Mouse (Mus musculus): ENCODE results near the gene Insl6. TPM values are rescaled to one million over a fixed set of nuclear protein-coding genes. Genes with fewer than 3 reads are reported as not detected.

Gene Insl6
- polyA plus RNA-seq, 1 experiment from 2014 or later = 1.9 TPM

DNA sequence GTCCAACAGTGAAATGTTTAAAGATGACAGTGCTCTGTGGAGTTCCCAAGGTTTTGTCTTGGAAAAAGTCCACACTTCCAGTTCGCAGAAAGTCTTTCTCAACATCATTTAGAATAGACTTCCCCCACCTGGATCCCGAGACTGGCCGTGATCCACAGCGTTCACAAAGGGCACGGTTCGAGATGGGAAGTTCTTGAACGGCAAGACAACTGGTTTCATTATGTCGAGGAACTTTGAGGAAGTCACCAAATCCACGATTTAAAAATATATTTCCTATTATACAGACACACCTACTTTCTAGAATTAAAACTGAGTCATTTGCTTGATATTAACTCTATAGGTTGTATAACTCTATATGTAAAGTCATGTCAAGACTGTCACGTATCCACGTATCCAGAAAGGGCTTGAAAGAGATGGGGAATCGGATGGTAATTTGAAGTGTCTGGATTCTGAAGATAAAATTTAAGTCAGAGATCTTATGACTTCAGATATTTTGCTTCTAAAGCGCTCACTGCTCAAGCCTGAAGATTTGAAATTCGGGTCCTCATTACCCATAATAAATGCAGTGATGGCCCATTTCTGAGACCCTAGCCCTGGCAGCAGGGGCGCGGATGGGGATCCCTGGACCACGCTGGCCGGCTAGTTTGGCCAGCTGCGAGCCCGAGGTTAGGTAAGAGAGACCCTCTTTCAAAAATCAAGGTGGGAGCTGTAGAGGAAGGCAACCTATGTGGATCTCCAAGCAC is 41.2 kb upstream of the Insl6 start:
- Histone ChIP-seq H3K27me3 (no peaks in the 10 kb centered on the region), H3K9me3 (no peaks in the 10 kb centered on the region), H3K4me1 (replicated peaks) (peaks cover 15% of the 10 kb centered on the region; the same call in 1 of the 2 replicates), H3K4me2 (peak overlapping the region; percentile 72), H3K9ac (0 out of 2 replicates have a peak overlapping the region, but pooled peaks have one; percentile 16), H3K4me3 (peak overlapping the region; percentile 42), H3K27ac (replicated peaks) (no peak overlapping the region), H3K36me3 (no peaks in the 10 kb centered on the region)
- no peak for ATAC-seq (ENCODE audit: low FRiP score, low read depth)
- WGBS = 58% methylated on average over 20 of the region's 20 CpGs

DNA sequence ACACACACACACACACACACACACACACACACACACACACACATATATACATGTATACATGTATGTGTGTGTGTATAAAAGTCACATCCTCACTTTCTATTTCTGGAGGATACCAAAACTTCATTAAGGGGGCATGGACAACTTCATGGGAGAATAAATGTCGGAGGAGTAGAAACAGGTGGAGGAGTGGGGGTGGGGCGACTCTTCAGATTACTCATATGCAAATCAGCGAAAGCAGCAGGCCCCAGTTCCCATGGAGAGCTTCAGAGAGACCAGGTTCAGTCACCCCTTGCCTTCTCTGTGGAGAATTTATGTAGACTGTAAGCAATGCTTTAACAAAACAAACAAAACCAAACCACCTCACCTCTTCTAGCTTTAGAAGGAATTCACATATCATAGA is 39.9 kb upstream of the Insl6 start:
- no peak overlapping the region for H3K4me3 ChIP-seq
- H3K27ac ChIP-seq (replicated peaks) = no peak overlapping the region
- ATAC-seq (ENCODE audit: low FRiP score, low read depth) = no peak
- H3K4me1 ChIP-seq (replicated peaks) = peaks cover 24% of the 10 kb centered on the region
- H3K4me2 ChIP-seq = no peak overlapping the region
- H3K9me3 ChIP-seq = no peaks in the 10 kb centered on the region
- whole genome bisulfite sequencing = 20% methylated on average over 3 of the region's 3 CpGs
- H3K9ac ChIP-seq = no peak overlapping the region
- no peaks in the 10 kb centered on the region for H3K36me3 ChIP-seq
- H3K27me3 ChIP-seq = no peaks in the 10 kb centered on the region

DNA sequence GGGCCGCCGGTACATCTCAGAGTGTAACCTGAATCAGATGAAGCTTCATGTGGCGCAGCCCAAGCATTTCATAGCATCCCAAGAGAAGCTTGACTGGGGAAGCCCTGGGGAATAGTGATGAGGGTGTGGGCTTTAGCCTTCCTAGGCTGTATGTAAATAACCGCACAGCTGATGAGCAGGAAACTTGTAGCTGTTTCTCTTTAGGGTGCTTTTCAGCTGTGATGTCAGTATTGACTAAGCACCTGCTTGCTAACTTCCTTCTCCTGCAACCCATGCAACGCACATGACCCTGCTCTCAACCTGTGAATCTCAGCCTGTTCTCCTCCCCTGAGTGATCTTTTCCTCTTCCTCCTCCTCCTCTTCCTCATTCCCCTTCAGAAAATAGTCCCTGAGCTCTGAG is 38.9 kb upstream of the Insl6 start:
- Histone ChIP-seq H3K27ac (replicated peaks) (no peak overlapping the region), H3K9ac (no peak overlapping the region), H3K27me3 (no peaks in the 10 kb centered on the region), H3K9me3 (no peaks in the 10 kb centered on the region), H3K36me3 (0 out of 2 replicates have a peak, but pooled peaks cover 1% of the 10 kb centered on the region), H3K4me1 (replicated peaks) (peaks cover 27% of the 10 kb centered on the region), H3K4me2 (no peak overlapping the region), H3K4me3 (no peak overlapping the region)
- no peak for ATAC-seq (ENCODE audit: low FRiP score, low read depth)
- WGBS = 79% methylated on average over 5 of the region's 5 CpGs

DNA sequence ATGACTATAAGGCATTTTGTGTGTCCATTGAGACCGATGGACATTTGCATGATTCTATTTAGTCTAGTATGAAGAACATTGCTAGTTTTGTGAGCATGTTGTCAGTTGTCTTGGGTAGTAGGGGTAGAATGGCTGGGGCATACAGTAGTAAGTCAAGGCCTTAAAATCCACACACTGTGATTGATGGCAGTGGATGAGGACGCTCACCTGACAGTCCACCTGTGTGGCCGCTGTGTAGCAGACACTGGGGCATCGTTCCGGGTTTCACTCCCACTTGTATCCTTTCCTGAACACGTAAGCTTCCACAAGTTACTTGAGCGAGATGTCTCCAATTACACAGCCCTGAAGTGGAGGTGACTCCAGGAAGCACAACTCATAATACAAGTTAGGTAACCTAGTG is 38.4 kb upstream of the Insl6 start:
- no peak overlapping the region for H3K9ac ChIP-seq
- H3K27me3 ChIP-seq = no peaks in the 10 kb centered on the region
- no peak for ATAC-seq (ENCODE audit: low FRiP score, low read depth)
- H3K36me3 ChIP-seq = peaks cover 6% of the 10 kb centered on the region
- H3K4me2 ChIP-seq = no peak overlapping the region
- H3K9me3 ChIP-seq = no peaks in the 10 kb centered on the region
- no peak overlapping the region for H3K4me3 ChIP-seq
- H3K4me1 ChIP-seq (replicated peaks) = peaks cover 27% of the 10 kb centered on the region
- 92% methylated on average over 7 of the region's 7 CpGs for WGBS
- H3K27ac ChIP-seq (replicated peaks) = no peak overlapping the region

DNA sequence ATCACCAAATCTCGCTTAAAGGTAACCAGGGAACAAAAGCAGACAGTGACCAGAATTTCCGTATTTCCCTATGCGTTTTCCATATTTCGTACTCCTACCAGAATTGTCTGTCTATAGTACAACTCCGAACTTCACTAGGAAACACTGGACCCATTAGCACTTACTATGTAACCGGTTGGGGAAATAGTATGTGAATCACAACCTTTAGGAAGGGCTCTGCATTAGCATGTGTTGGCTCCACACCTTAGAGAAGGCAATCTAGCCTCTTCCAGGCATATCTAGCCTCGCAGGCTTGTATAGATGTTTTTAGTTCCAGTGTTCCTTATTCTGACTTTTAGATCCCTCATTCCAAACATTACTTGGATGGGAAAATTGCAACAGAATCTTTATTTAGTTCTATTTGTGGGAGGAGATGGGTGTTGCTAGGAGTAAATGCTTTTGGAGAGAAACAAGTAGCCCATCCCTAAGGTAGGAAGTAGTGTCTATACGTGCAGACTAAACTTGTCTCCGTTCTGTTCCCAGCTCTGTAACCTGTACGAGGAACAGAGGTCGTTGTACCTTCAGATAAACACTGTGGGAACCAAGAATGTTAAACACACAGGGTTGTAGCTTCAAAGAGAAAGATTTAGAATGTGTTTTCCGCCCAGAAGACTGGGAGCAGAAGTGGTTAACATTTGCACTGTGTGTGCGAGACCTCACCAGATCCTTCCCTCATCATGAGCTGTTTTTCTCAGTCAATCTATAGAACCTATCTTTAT is 37.2 kb upstream of the Insl6 start:
- peak overlapping the region; percentile 66 for H3K4me3 ChIP-seq
- ATAC-seq (ENCODE audit: low FRiP score, low read depth) = 0 out of 2 replicates have a peak, but pooled peaks have one; percentile 19
- peak overlapping the region; percentile 75 for H3K27ac ChIP-seq (replicated peaks)
- no peaks in the 10 kb centered on the region for H3K9me3 ChIP-seq
- H3K4me2 ChIP-seq = peak overlapping the region; percentile 61
- H3K9ac ChIP-seq = peak overlapping the region; percentile 41
- peaks cover 14% of the 10 kb centered on the region for H3K36me3 ChIP-seq
- WGBS = 47% methylated on average over 13 of the region's 13 CpGs
- peaks cover 24% of the 10 kb centered on the region for H3K4me1 ChIP-seq (replicated peaks)
- no peaks in the 10 kb centered on the region for H3K27me3 ChIP-seq

DNA sequence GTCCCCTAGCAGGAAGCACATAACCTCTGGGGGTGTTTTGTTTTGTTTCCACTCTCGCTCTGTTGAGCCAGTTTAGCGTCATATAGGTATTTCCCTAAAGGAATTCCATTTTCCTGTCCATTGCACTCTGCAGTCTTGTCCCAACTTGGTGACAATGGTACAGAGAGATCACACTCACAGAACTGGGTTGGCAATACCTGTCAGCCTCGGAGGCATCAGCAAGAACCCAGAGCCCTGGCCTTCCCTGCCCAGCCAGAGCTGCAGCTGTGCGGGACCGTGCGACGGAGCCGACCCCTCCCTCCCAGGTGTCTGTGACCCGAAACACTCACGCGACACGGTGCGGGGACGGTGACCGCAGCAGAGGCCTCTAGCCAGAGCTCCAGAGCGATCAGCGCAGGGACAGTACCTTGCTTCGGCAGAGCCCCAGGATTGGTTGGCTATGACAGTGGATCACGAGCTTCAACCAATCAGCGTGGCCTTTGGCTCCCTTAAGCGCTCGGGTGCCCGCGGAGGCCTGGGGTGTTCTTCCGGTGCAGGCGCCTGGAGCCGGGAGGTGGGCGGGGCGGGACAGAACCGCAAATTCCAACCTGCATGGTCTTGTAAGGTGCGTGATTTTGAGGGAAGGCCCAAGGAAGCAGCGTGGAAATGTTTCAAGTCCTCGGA is 36.4 kb upstream of the Insl6 start:
- peaks cover 17% of the 10 kb centered on the region for H3K36me3 ChIP-seq
- ATAC-seq (ENCODE audit: low FRiP score, low read depth) = peak; percentile 100
- WGBS = 2% methylated on average over 33 of the region's 33 CpGs

DNA sequence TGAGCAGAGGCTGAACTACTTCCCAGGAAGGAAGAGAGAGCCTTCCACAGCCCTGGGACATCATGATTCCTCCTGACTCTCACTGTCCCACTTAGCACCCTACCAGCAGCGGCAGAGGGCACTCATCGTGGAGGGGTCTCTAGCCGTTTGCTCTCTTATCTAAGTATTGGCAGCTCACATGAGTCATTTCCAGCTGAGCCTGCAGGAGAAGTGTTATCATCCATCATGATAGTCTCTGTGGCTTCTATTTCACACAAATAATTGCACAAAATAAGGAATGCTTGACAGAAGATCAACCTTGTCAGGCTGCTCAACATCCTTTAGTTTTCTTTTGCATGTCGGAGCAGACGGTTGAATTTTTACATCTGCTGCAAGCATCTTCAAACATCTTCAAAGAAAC is 35.1 kb upstream of the Insl6 start:
- no peaks in the 10 kb centered on the region for H3K27me3 ChIP-seq
- H3K27ac ChIP-seq (replicated peaks) = no peak overlapping the region
- no peak overlapping the region for H3K4me2 ChIP-seq
- 84% methylated on average over 5 of the region's 5 CpGs for WGBS
- peaks cover 19% of the 10 kb centered on the region for H3K36me3 ChIP-seq
- ATAC-seq (ENCODE audit: low FRiP score, low read depth) = no peak
- H3K9me3 ChIP-seq = no peaks in the 10 kb centered on the region
- H3K4me1 ChIP-seq (replicated peaks) = peaks cover 21% of the 10 kb centered on the region
- H3K9ac ChIP-seq = no peak overlapping the region
- no peak overlapping the region for H3K4me3 ChIP-seq

More for the DNA sequence above, 36.4 kb upstream of the Insl6 start:
- Histone ChIP-seq H3K27me3 (no peaks in the 10 kb centered on the region), H3K4me1 (replicated peaks) (peaks cover 19% of the 10 kb centered on the region), H3K27ac (replicated peaks) (peak overlapping the region; percentile 75), H3K9me3 (no peaks in the 10 kb centered on the region), H3K9ac (peak overlapping the region; percentile 67), H3K4me2 (peak overlapping the region; percentile 61), H3K4me3 (peak overlapping the region; percentile 66)

DNA sequence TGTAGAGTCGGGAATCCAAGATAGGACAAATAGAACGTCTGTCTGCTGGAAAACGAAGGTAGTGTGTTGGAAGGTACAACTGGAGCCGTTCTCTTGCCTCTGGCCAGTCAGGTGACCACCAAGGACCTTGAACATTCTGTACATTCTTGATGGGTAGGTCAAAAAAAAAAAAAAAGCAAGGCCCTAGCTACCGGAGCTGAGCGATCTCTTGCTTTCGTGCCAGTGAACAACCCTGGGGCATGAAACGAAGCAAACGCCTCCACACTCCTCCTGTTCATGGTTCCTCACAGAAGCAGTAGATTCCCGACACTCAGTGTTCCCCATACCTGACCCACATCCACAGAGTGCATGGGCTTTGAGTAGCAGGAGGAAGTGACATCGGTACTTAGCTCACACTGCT is 31.1 kb upstream of the Insl6 start:
- ATAC-seq (ENCODE audit: low FRiP score, low read depth) = no peak
- H3K4me3 ChIP-seq = no peak overlapping the region
- peaks cover 21% of the 10 kb centered on the region for H3K36me3 ChIP-seq
- no peak overlapping the region for H3K9ac ChIP-seq
- 85% methylated on average over 11 of the region's 11 CpGs for WGBS
- H3K27ac ChIP-seq (replicated peaks) = no peak overlapping the region
- no peaks in the 10 kb centered on the region for H3K27me3 ChIP-seq
- H3K4me1 ChIP-seq (replicated peaks) = peaks cover 19% of the 10 kb centered on the region
- no peak overlapping the region for H3K4me2 ChIP-seq
- H3K9me3 ChIP-seq = no peaks in the 10 kb centered on the region

DNA sequence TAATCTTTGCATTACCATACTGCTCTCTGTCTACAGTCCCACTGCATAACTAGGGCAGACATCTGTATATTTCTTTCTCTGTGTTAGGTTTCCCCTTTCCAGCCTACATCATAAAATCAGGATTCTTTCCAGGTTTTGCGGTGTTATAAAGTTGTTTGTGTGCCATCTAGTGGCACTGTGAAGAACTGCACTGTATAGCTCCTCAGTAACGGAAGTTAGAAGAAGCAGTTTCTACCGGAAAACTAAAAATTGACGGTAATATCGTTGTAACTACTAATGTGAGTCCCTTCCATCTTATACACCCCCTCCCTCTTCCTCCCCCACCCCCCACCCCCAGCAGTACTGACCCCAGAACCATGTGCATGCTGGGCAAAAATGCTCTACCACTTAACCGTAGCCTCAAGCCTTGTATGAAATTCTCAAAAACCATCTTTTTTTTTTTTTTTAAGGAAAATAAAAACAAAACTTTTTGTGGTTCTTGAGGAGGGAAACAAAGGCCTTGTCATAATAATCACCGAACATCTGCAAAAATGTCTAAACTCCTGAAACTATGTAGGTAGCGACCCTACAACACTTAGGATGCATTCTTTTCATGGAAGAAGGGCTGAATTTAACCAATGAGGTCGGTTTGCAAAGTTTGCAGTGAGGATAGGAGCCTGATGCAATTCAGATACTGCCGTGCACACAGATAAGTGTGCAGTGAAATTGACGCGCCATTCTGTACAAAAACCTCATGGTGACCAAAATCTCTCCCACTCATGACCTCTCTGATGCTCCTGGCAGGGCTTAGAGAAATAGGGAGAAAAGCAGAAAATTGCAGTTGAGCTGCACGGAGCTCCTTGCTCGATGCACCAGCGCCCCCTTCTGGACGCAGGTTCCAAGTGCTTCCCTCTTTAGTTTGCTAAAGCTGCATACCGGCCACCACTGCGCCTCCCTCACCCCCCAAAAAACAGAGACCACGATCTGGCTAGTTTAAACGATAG is 30.0 kb upstream of the Insl6 start:
- Histone ChIP-seq H3K4me1 (replicated peaks) (peaks cover 10% of the 10 kb centered on the region), H3K27me3 (no peaks in the 10 kb centered on the region), H3K9ac (peak overlapping the region; percentile 27; the same call in 1 of the 2 replicates), H3K4me3 (peak overlapping the region; percentile 30), H3K9me3 (no peaks in the 10 kb centered on the region), H3K27ac (replicated peaks) (0 out of 2 replicates have a peak overlapping the region, but pooled peaks have one; percentile 48), H3K36me3 (peaks cover 21% of the 10 kb centered on the region), H3K4me2 (peak overlapping the region; percentile 55)
- 5% methylated on average over 20 of the region's 20 CpGs for WGBS
- peak; percentile 67 for ATAC-seq (ENCODE audit: low FRiP score, low read depth)

DNA sequence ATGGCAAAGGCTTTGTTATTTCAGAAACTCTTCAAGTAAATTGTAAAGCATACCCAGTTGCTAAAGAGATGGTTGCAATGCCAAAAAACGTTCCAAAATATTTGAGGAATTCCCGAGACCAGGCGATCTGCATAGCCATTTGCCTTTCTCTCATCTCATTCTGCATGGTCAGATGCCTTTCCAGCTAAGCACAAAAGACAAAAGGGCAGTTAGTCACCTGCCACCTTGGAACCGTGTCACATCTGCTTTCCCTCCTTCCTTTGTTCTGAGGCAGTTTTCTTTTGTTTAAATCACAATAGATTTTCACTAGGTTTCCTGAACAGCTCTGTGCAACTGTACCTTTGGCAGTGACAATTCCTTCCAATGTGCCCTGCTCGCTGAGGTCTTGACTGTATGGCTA is 25.8 kb upstream of the Insl6 start:
- Histone ChIP-seq H3K27ac (replicated peaks) (no peak overlapping the region), H3K9me3 (no peaks in the 10 kb centered on the region), H3K9ac (no peak overlapping the region), H3K4me3 (no peak overlapping the region), H3K4me1 (replicated peaks) (peaks cover 6% of the 10 kb centered on the region), H3K4me2 (no peak overlapping the region), H3K36me3 (peaks cover 10% of the 10 kb centered on the region; the same call in 1 of the 2 replicates), H3K27me3 (no peaks in the 10 kb centered on the region)
- no peak for ATAC-seq (ENCODE audit: low FRiP score, low read depth)
- WGBS = 18% methylated on average over 5 of the region's 5 CpGs

DNA sequence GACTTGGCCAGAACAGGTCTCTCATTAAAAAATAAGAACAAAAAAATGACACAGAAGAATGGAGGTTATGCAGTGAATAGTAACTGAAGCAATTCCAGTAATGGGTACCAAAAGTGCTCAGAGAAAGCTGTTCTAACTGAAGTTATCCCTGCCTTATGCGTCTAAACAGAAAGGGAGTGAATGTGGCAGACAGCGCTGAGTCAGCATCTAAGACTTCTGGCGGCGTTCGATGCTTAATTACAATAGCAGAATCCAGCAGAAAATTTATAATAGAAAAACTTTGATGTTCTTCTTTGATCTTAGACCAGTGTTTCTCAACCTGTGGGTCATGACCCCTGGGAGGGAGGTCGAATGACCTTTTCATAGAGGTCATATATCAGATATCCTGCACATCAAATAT is 20.5 kb upstream of the Insl6 start:
- no peak overlapping the region for H3K4me3 ChIP-seq
- no peak for ATAC-seq (ENCODE audit: low FRiP score, low read depth)
- H3K4me2 ChIP-seq = no peak overlapping the region
- H3K36me3 ChIP-seq = peaks cover 8% of the 10 kb centered on the region; the same call in 1 of the 2 replicates
- no peak overlapping the region for H3K27ac ChIP-seq (replicated peaks)
- H3K9ac ChIP-seq = no peak overlapping the region
- WGBS = 77% methylated on average over 6 of the region's 6 CpGs
- H3K9me3 ChIP-seq = no peaks in the 10 kb centered on the region
- no peaks in the 10 kb centered on the region for H3K27me3 ChIP-seq
- H3K4me1 ChIP-seq (replicated peaks) = no peaks in the 10 kb centered on the region

Data from hindbrain, embryonic 15.5 days (tissue).